Mouse (Mus musculus) testis, adult 2 months (tissue): ENCODE measurements around the gene Gm7247.

Experiments
- CTCF ChIP-seq: fragments of 200-500 bp; IDR thresholded peaks from 2 replicates; pipeline ENCODE4 v1.5.1; 2012; ENCODE audit warnings: low read depth, mild to moderate bottlenecking, inconsistent platforms, low read length, moderate library complexity; ENCODE audit not compliant: control insufficient read depth, insufficient read depth, insufficient replicate concordance
- POLR2A ChIP-seq: fragments of 200-500 bp; IDR thresholded peaks from 2 replicates; pipeline ENCODE4 v1.6.1; 2012; ENCODE audit warnings: low read depth, mild to moderate bottlenecking, inconsistent platforms, low read length, moderate library complexity; ENCODE audit not compliant: control insufficient read depth

DNA sequence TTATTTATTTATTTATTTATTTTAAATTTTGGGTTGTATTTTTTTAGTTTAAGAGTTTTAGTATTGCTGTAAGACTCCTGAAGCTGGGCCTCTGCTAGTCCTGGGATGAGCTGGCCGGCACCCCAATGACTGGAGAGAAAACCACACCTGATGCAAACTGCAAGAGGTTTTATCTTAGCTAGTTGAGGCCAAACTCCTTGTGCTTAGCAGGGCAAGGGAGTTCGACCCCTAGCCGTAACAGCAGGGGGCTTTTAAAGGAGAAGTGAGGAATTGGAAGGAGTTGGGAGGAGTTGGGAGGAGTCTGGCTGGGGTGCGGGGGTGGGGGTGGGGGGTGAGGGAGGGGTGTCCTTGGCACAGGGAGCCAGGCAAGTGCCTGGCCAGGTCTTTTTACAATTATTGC, 77.4 kb downstream of the Gm7247 start:
- no peak for TF ChIP-seq CTCF
- no peak for TF ChIP-seq POLR2A
